Mouse (Mus musculus) intestine, embryonic 14.5 days (tissue): ENCODE results near the gene Hoxb1. TPM values are rescaled to one million over a fixed set of nuclear protein-coding genes. Genes with fewer than 3 reads are reported as not detected.

ENCODE experiments used
- ATAC-seq: fragments of 200-750 bp; cut with Nextera tagmentation; replicated peaks from 2 replicates; pipeline ENCODE4 v1.8.0; 2017; ENCODE audit warnings: low read depth, moderate number of reproducible peaks, moderate TSS enrichment, moderate library complexity; ENCODE audit not compliant: low FRiP score, low TSS enrichment
- DNase-seq: peaks from one replicate; pipeline ENCODE4 v3.0.0-alpha.2; 2018; ENCODE audit warnings: low spot score
- H3K27ac ChIP-seq: fragments of 300-500 bp; sonication (generic); 2 replicates; pipeline ENCODE4 v1.5.1; 2014; ENCODE audit warnings: low read depth, mild to moderate bottlenecking, control low read depth
- H3K27me3 ChIP-seq: fragments of 300-500 bp; sonication (generic); replicated peaks from 2 replicates; pipeline ENCODE4 v1.6.1; 2014; ENCODE audit warnings: low read length, control low read depth; ENCODE audit not compliant: control insufficient read depth, insufficient read depth
- H3K36me3 ChIP-seq: fragments of 300-500 bp; sonication (generic); 2 replicates; pipeline ENCODE4 v1.6.1; 2014; ENCODE audit warnings: low read length, control low read depth; ENCODE audit not compliant: control insufficient read depth, insufficient read depth
- H3K4me1 ChIP-seq: fragments of 300-500 bp; sonication (generic); replicated peaks from 2 replicates; pipeline ENCODE4 v1.6.1; 2014; ENCODE audit warnings: low read length, control low read depth, mixed read lengths; ENCODE audit not compliant: control insufficient read depth, insufficient read depth
- H3K4me2 ChIP-seq: fragments of 300-500 bp; sonication (generic); 2 replicates; pipeline ENCODE4 v1.6.1; 2014; ENCODE audit warnings: low read length
- H3K4me3 ChIP-seq: fragments of 300-500 bp; sonication (generic); 2 replicates; pipeline ENCODE4 v1.5.1; 2014; ENCODE audit warnings: low read depth, low read length, control low read depth, mixed read lengths
- H3K9ac ChIP-seq: fragments of 300-500 bp; sonication (generic); 2 replicates; pipeline ENCODE4 v1.6.1; 2014; ENCODE audit warnings: mild to moderate bottlenecking, low read length
- H3K9me3 ChIP-seq: fragments of 300-500 bp; sonication (generic); 2 replicates; pipeline ENCODE4 v1.6.1; 2016; ENCODE audit warnings: low read length, control low read depth; ENCODE audit not compliant: control insufficient read depth
- WGBS: fragments of 180-500 bp; shearing (Covaris S2); extraction: QIAGEN DNeasy Blood & Tissue Kit; methylation state at CpG from one replicate; pipeline ENCODE4 v1.1.7; 2014; 5-methylcytosine and 5-hydroxymethylcytosine counted together
- polyA plus RNA-seq: library from polyadenylated mRNA; unstranded; fragments of >200 nt; fragmentation: Nextera tagmentation; extraction: Ambion mirVana; gene quantifications from 2 replicates; pipeline ENCODE4 v1.2.1, GENCODE M21; 2014

The Hoxb1 gene
- polyA plus RNA-seq, 1 experiment from 2014 or later, result 0.42 TPM

- Histone ChIP-seq H3K27ac (no peak overlapping the region), H3K4me2 (no peak overlapping the region), H3K36me3 (no peaks in the 10 kb centered on the region), H3K4me3 (no peak overlapping the region), H3K9ac (no peak overlapping the region), H3K27me3 (0 out of 2 replicates have a peak, but pooled peaks cover 2% of the 10 kb centered on the region), H3K9me3 (no peaks in the 10 kb centered on the region), H3K4me1 (peaks cover 14% of the 10 kb centered on the region)
- no peak for ATAC-seq
- 53% methylated on average over 7 of the region's 7 CpGs for WGBS
- no peak for DNase-seq
These were observed 9.3 kb downstream of the Hoxb1 start for GRCm38 (mm10) chr11:96374810-96375209.

GRCm38 (mm10) chr11:96383381-96383780 lies 17.8 kb downstream of the Hoxb1 start:
- Histone ChIP-seq H3K27ac (no peak overlapping the region), H3K36me3 (no peaks in the 10 kb centered on the region), H3K9ac (no peak overlapping the region), H3K4me2 (no peak overlapping the region), H3K9me3 (no peaks in the 10 kb centered on the region), H3K27me3 (no peaks in the 10 kb centered on the region), H3K4me1 (peaks cover 12% of the 10 kb centered on the region), H3K4me3 (no peak overlapping the region)
- DNase-seq (peak; percentile 52), ATAC-seq (0 out of 2 replicates have a peak, but pooled peaks have one; percentile 47)
- WGBS, result 60% methylated on average over 5 of the region's 5 CpGs

- Histone ChIP-seq H3K9me3 (no peaks in the 10 kb centered on the region), H3K27ac (no peak overlapping the region), H3K27me3 (no peaks in the 10 kb centered on the region), H3K36me3 (no peaks in the 10 kb centered on the region), H3K9ac (no peak overlapping the region), H3K4me2 (no peak overlapping the region), H3K4me1 (peaks cover 9% of the 10 kb centered on the region), H3K4me3 (no peak overlapping the region)
- WGBS, result 75% methylated on average over 2 of the region's 2 CpGs
- no peak for ATAC-seq
- DNase-seq, result no peak
These were observed 22.1 kb downstream of the Hoxb1 start for GRCm38 (mm10) chr11:96387635-96388034.

- peak overlapping the region; percentile 74 for H3K27ac ChIP-seq
- no peak overlapping the region for H3K9ac ChIP-seq
- H3K4me3 ChIP-seq, result no peak overlapping the region
- peaks cover 29% of the 10 kb centered on the region for H3K4me1 ChIP-seq
- 9% methylated on average over 15 of the region's 15 CpGs for WGBS
- H3K4me2 ChIP-seq, result peak overlapping the region; percentile 23; the same call in 1 of the 2 replicates
- peak; percentile 87 for ATAC-seq
- no peaks in the 10 kb centered on the region for H3K27me3 ChIP-seq
- no peaks in the 10 kb centered on the region for H3K9me3 ChIP-seq
- H3K36me3 ChIP-seq, result no peaks in the 10 kb centered on the region
- DNase-seq, result peak; percentile 76
These were observed 31.4 kb downstream of the Hoxb1 start for GRCm38 (mm10) chr11:96396772-96397626.

- Histone ChIP-seq H3K9me3 (no peaks in the 10 kb centered on the region), H3K9ac (no peak overlapping the region), H3K4me3 (no peak overlapping the region), H3K27me3 (no peaks in the 10 kb centered on the region), H3K4me1 (peaks cover 29% of the 10 kb centered on the region), H3K36me3 (no peaks in the 10 kb centered on the region), H3K4me2 (peak overlapping the region; percentile 13; the same call in 1 of the 2 replicates), H3K27ac (peak overlapping the region; percentile 74)
- ATAC-seq, result no peak
- no peak for DNase-seq
- 17% methylated on average over 7 of the region's 7 CpGs for WGBS
These were observed 32.3 kb downstream of the Hoxb1 start for GRCm38 (mm10) chr11:96397806-96398335.

GRCm38 (mm10) chr11:96399923-96400322 lies 34.4 kb downstream of the Hoxb1 start:
- no peak for ATAC-seq
- Histone ChIP-seq H3K36me3 (no peaks in the 10 kb centered on the region), H3K4me2 (no peak overlapping the region), H3K9ac (no peak overlapping the region), H3K27ac (peak overlapping the region; percentile 19; the same call in 1 of the 2 replicates), H3K4me1 (peaks cover 43% of the 10 kb centered on the region), H3K4me3 (no peak overlapping the region), H3K27me3 (no peaks in the 10 kb centered on the region), H3K9me3 (no peaks in the 10 kb centered on the region)
- WGBS, result 8% methylated on average over 8 of the region's 8 CpGs
- DNase-seq, result no peak

- Histone ChIP-seq H3K36me3 (no peaks in the 10 kb centered on the region), H3K4me3 (no peak overlapping the region), H3K4me2 (0 out of 2 replicates have a peak overlapping the region, but pooled peaks have one; percentile 13), H3K4me1 (peaks cover 47% of the 10 kb centered on the region), H3K9me3 (no peaks in the 10 kb centered on the region), H3K27ac (peak overlapping the region; percentile 49), H3K27me3 (no peaks in the 10 kb centered on the region), H3K9ac (no peak overlapping the region)
- no peak for ATAC-seq
- 16% methylated on average over 10 of the region's 10 CpGs for WGBS
- DNase-seq, result peak; percentile 68
These were observed 38.6 kb downstream of the Hoxb1 start for GRCm38 (mm10) chr11:96404016-96404604.

GRCm38 (mm10) chr11:96404831-96405230 lies 39.3 kb downstream of the Hoxb1 start:
- Histone ChIP-seq H3K4me1 (peaks cover 44% of the 10 kb centered on the region), H3K9ac (no peak overlapping the region), H3K27me3 (no peaks in the 10 kb centered on the region), H3K36me3 (no peaks in the 10 kb centered on the region), H3K27ac (peak overlapping the region; percentile 49; the same call in 1 of the 2 replicates), H3K9me3 (no peaks in the 10 kb centered on the region), H3K4me2 (no peak overlapping the region), H3K4me3 (no peak overlapping the region)
- DNase-seq (no peak), ATAC-seq (no peak)
- WGBS, result 60% methylated on average over 7 of the region's 7 CpGs
